8 mouse cellular contexts compared by ENCODE assay signal in genomic region chr13:48546330-48546917, GRCm38 (mm10). TPM values are rescaled to one million over a fixed set of nuclear protein-coding genes. Genes with fewer than 3 reads are reported as not detected.
DNase-seq lines count a peak whose midpoint lies in the region; ATAC-seq lines count a peak whose summit lies in the region.

No protein-coding gene starts in this region.

- H3K4me3 ChIP-seq in hindbrain, embryonic 14.5 days (replicated peaks; ENCODE audit: low read length): peak overlapping the region; percentile 80

- peak; percentile 98 for ATAC-seq in hindbrain, embryonic 14.5 days (ENCODE audit: low FRiP score)

- H3K27ac ChIP-seq in hindbrain, embryonic 14.5 days: peak overlapping the region; percentile 99

- H3K36me3 ChIP-seq in hindbrain, embryonic 14.5 days (replicated peaks; ENCODE audit: control insufficient read depth, insufficient read depth): no peaks in the 10 kb centered on the region

- H3K9me3 ChIP-seq in hindbrain, embryonic 14.5 days (ENCODE audit: control insufficient read depth, low read length): no peaks in the 10 kb centered on the region

- H3K4me2 ChIP-seq in hindbrain, embryonic 14.5 days (replicated peaks): peak overlapping the region; percentile 50

- peak overlapping the region; percentile 96 for H3K9ac ChIP-seq in hindbrain, embryonic 14.5 days

- no peaks in the 10 kb centered on the region for H3K27me3 ChIP-seq in hindbrain, embryonic 14.5 days (ENCODE audit: control insufficient read depth, insufficient read depth, low read length)

- WGBS in hindbrain, embryonic 14.5 days: under 1% methylated on average over 71 of the region's 72 CpGs

- peak; percentile 99 for DNase-seq in R1 (ENCODE audit: low read depth, low spot score)
- DNase-seq in cerebellum, postnatal 25 days: peak; percentile 99 to 100
- peak; percentile 99 for DNase-seq in frontal cortex, postnatal 25 days (ENCODE audit: low spot score in 2 of 2)
- peak; percentile 98 for DNase-seq in hindbrain, embryonic 14.5 days (ENCODE audit: low spot score)
- peak; percentile 100 for DNase-seq in layer of hippocampus, postnatal 36 days
- peak; percentile 100 for DNase-seq in lung, postnatal 36 days
- peak; percentile 99 for DNase-seq in retina, postnatal 1 day
- DNase-seq in urinary bladder, adult 18-20 months (ENCODE audit: low spot score in 2 of 2): peak; percentile 98 to 100

- H3K4me1 ChIP-seq in hindbrain, embryonic 14.5 days (replicated peaks; ENCODE audit: control insufficient read depth, insufficient read depth, low read length): peaks cover 19% of the 10 kb centered on the region

RNA-seq across cellular contexts. Expression of gene A830005F24Rik, which starts 33.1 kb away (rescaled TPM):
- polyA plus RNA-seq in hindbrain, embryonic 14.5 days (2014; fragmentation: Nextera tagmentation; extraction: Ambion mirVana): 2.9 and 3.4 TPM in 2 replicates
- 1 to 10 TPM; 1.7 to 1.9 TPM for total RNA-seq in layer of hippocampus, postnatal 36 days (2021)

RNA-seq across cellular contexts. Expression of gene Zfp169, which starts 33.2 kb away (rescaled TPM):
- polyA plus RNA-seq in hindbrain, embryonic 14.5 days (2014; fragmentation: Nextera tagmentation; extraction: Ambion mirVana): 6.8 and 9.4 TPM in 2 replicates
- total RNA-seq in layer of hippocampus, postnatal 36 days (2021): 10 to 100 TPM; 23.9 to 25.1 TPM

Comparison
In these comparisons a context has a peak if more than half of its experiments do, and no peak if none do; other contexts are left out.
1. Peak in every context shown above with its lines: DNase-seq, ATAC-seq, H3K4me3 ChIP-seq and H3K27ac ChIP-seq.